Mouse (Mus musculus) C2C12 (cell line): Measurements from ENCODE around the gene Dnajb12. TPM values are rescaled to one million over a fixed set of nuclear protein-coding genes. Genes with fewer than 3 reads are reported as not detected.

ENCODE experiments used
- H3K27me3 ChIP-seq: one replicate; pipeline ENCODE4 v1.6.1; 2011; ENCODE audit not compliant: control insufficient read depth, insufficient read depth, insufficient read length
- H3K36me3 ChIP-seq: one replicate; pipeline ENCODE4 v1.6.1; 2011; ENCODE audit not compliant: control insufficient read depth, insufficient read depth
- H3K4me3 ChIP-seq: one replicate; pipeline ENCODE4 v1.5.1; 2011; ENCODE audit warnings: mild to moderate bottlenecking, control low read depth; ENCODE audit not compliant: poor library complexity, insufficient read depth, severe bottlenecking
- H3K79me2 ChIP-seq: one replicate; pipeline ENCODE4 v1.6.1; 2011; ENCODE audit not compliant: control insufficient read depth, insufficient read depth
- H3K79me3 ChIP-seq: one replicate; pipeline ENCODE4 v1.6.1; 2011; ENCODE audit warnings: low read depth, control low read depth
- H3ac ChIP-seq: one replicate; pipeline ENCODE3; 2011; ENCODE audit warnings: low read depth; ENCODE audit not compliant: control insufficient read depth, insufficient read length
- CEBPB ChIP-seq: IDR thresholded peaks from one replicate; pipeline ENCODE4 v1.6.1; 2011; ENCODE audit warnings: low read depth, mild to moderate bottlenecking, control low read depth, moderate library complexity
- CTCF ChIP-seq: IDR thresholded peaks from one replicate; pipeline ENCODE4 v1.5.1; 2011; ENCODE audit not compliant: control insufficient read depth, insufficient read depth, insufficient read length
- FOSL1 ChIP-seq: IDR thresholded peaks from one replicate; pipeline ENCODE4 v1.8.0; 2011; ENCODE audit warnings: mild to moderate bottlenecking, low read length; ENCODE audit not compliant: poor library complexity, insufficient read depth, severe bottlenecking
- MAX ChIP-seq: IDR thresholded peaks from one replicate; pipeline ENCODE4 v1.6.1; 2011; ENCODE audit warnings: mild to moderate bottlenecking, control low read depth
- MYOD1 ChIP-seq: IDR thresholded peaks from one replicate; pipeline ENCODE4 v1.6.1; 2011; ENCODE audit warnings: low read depth; ENCODE audit not compliant: control insufficient read depth, insufficient read length
- MYOG ChIP-seq: IDR thresholded peaks from one replicate; pipeline ENCODE4 v1.6.1; 2011; ENCODE audit not compliant: control insufficient read depth, insufficient read length; ENCODE audit errors: extremely low read depth
- USF1 ChIP-seq: IDR thresholded peaks from one replicate; pipeline ENCODE4 v1.6.1; 2011; ENCODE audit warnings: low read depth, mild to moderate bottlenecking, control low read depth, moderate library complexity
- polyA plus RNA-seq: library from polyadenylated mRNA; unstranded; fragments of >200 nt; fragmentation: generic; extraction: Trizol; gene quantifications from one replicate; pipeline ENCODE4 v1.2.1, GENCODE M21; 2012; ENCODE audit warnings: missing spikeins

Gene Dnajb12
- polyA plus RNA-seq, 1 experiment: 25.8 TPM

- TF ChIP-seq MYOD1 (no peak), CTCF (no peak), MAX (no peak), FOSL1 (no peak), CEBPB (no peak), USF1 (no peak), MYOG (no peak)
- H3K79me2 ChIP-seq: peaks cover 63% of the 10 kb centered on the region
- H3K4me3 ChIP-seq: peak overlapping the region; percentile 97
- no peaks in the 10 kb centered on the region for H3K27me3 ChIP-seq
- peaks cover 56% of the 10 kb centered on the region for H3K79me3 ChIP-seq
- peak overlapping the region; percentile 30 for H3ac ChIP-seq
- peaks cover 11% of the 10 kb centered on the region for H3K36me3 ChIP-seq
Observed at GRCm38 (mm10) chr10:59880837-59881236, 1.5 kb downstream of the Dnajb12 start.

DNA sequence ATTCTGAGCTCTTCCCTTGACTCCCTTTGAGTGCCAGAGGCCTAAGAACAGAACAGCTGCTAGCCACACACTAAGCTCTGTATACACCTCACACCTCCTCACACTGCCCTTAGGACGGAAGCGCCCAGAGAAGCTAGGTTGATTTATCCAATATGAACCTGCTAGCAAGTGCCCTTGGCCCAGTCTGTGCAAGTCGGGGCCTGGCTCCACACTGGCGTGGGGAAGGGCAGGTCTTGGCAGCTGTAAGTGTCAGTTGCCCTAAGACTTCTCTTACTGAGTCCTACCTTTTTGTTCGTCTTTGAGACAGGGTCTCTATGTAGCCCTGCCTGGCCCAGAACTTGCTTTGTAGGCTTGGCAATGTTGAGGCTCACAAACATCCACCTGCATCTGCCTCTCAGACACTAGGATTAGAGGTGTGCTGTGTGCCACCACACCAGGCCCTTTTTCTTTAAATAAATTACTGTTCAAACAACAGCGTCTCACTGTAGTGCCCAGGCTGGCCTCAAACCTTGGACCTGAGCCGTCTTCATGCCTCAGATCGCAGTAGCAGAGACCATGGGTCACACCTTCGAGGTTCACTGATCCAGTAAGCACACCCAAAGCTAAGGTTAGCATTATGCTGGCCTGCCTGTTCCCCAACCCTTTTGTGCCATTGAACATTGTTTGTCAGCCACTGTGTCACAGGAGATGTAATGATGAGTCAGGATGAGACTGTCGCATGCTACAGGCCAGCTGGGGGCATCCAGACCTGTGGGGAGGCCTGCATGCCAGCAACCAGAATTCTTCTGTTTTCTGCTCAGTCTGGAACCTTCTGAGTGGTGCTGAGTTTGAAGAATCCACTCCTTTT, 5.2 kb downstream of the Dnajb12 start:
- no peaks in the 10 kb centered on the region for H3K27me3 ChIP-seq
- peaks cover 83% of the 10 kb centered on the region for H3K79me3 ChIP-seq

DNA sequence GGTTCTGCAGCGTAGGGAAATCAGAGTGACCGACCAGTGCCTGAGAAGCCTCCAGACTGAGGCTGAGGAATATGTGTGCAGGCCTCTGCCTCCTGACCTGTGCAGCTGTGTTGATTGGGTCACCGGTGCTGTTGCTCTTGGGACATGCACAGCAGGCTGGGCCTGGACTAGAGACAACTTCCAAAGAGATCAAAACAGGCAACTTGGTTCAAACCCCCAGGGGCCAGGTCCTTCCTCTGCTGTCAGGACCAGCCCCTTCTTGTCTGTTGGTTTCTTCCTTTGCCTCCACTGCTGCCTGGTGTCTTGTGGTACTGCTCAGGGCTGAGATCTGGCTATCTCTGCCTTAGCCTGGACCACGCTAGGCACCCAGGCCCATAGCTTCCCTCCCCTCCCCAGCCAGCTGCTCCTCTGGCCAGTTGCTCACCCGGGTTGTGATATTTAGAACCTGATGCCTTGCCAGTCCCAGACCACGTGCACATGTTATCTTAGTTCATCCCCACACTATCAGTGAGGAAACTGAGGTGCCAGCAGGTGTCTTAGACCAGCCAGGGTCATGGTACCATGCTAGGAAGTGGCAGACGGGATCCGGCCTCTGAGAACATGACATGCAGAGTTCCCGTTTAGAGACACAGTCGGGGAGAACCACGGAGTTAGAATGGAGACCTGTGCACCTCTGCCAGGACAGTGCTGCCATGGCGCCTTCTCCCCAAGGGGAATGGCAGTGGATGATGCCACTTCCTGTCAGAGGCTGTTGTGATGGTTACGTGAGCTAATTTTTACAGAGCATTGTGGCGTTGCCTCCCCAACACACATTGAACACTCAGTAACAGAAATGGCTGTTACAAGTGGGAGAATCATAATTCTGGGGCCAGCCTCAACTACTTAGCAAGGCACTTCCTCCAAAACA, 6.1 kb downstream of the Dnajb12 start:
- Histone ChIP-seq H3K4me3 (no peak overlapping the region), H3K79me2 (peaks cover 100% of the 10 kb centered on the region), H3K79me3 (peaks cover 79% of the 10 kb centered on the region), H3K36me3 (peaks cover 22% of the 10 kb centered on the region), H3ac (no peak overlapping the region), H3K27me3 (no peaks in the 10 kb centered on the region)
- TF ChIP-seq MAX (no peak), CTCF (no peak), CEBPB (no peak), MYOG (no peak), FOSL1 (no peak), USF1 (no peak)

More for the DNA sequence above, 5.2 kb downstream of the Dnajb12 start:
- TF ChIP-seq USF1 (no peak), FOSL1 (no peak)
- Histone ChIP-seq H3ac (no peak overlapping the region), H3K4me3 (no peak overlapping the region), H3K79me2 (peaks cover 100% of the 10 kb centered on the region), H3K36me3 (peaks cover 22% of the 10 kb centered on the region)

DNA sequence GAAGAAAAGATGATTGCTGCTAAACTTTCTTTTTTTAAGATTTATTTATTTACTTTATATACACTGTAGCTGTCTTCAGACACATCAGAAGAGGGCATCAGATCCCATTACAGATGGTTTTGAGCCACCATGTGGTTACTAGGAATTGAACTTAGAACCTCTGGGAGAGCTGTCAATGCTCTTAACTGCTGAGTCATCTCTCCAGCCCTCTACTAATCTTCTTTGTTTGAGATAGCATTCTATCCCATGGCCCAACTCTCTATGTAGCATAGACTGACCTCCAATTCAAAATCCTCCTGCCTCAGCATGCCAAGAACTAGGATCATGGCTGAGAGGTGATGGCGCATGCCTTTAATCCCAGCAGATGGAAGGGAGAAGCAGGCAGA, 6.7 kb downstream of the Dnajb12 start:
- Histone ChIP-seq H3K4me3 (no peak overlapping the region), H3K36me3 (peaks cover 28% of the 10 kb centered on the region), H3K79me3 (peaks cover 72% of the 10 kb centered on the region), H3K79me2 (peaks cover 97% of the 10 kb centered on the region), H3ac (no peak overlapping the region), H3K27me3 (no peaks in the 10 kb centered on the region)
- TF ChIP-seq CTCF (no peak), CEBPB (no peak), MYOG (no peak), MYOD1 (no peak), USF1 (no peak), FOSL1 (no peak), MAX (no peak)

DNA sequence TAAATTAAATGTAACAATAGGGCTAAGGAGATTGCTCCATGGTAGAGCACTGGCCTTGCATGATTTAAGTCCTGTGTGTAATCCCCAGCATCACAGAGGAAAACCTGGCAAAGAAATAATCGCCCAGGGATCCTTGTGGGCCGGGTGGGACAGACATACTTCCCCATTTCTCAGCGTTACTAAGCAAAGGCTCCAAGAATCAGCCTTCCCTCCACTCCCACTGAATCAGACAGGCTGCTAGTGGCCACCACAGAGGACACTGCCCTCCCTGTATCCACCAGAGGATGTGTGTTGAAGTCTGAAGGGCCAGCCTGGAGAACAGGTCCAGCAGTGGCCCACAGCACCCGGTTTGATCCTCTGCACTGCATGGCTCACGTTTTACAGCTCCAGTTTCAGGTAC, 8.1 kb downstream of the Dnajb12 start:
- Histone ChIP-seq H3K4me3 (no peak overlapping the region), H3K27me3 (no peaks in the 10 kb centered on the region), H3K79me2 (peaks cover 83% of the 10 kb centered on the region), H3K79me3 (peaks cover 60% of the 10 kb centered on the region), H3K36me3 (peaks cover 42% of the 10 kb centered on the region), H3ac (no peak overlapping the region)
- no peak for TF ChIP-seq MYOG
- no peak for TF ChIP-seq MAX
- no peak for TF ChIP-seq CTCF
- TF ChIP-seq USF1: no peak
- no peak for TF ChIP-seq CEBPB
- TF ChIP-seq FOSL1: no peak
- TF ChIP-seq MYOD1: no peak
